ENCODE assay signal across 26 mouse cellular contexts in genomic region chr9:100654104-100654503, GRCm38 (mm10). TPM values are rescaled to one million over a fixed set of nuclear protein-coding genes. Genes with fewer than 3 reads are reported as not detected.
DNase-seq lines count a peak whose midpoint lies in the region; ATAC-seq and TF ChIP-seq lines count a peak whose summit lies in the region.
"Had no signal": no experiment of that assay in that cellular context is flagged by ENCODE, and none has a peak within 500 bp of the region (broad histone marks: within the 10 kb centered on the region; RNA-seq: fewer than 3 reads in every experiment).

No protein-coding gene starts in this region.

- 49% methylated on average over 3 of the region's 3 CpGs for WGBS in heart, embryonic 15.5 days
- WGBS in heart, embryonic 11.5 days (ENCODE audit: insufficient replicate concordance), result 84% methylated on average over 3 of the region's 3 CpGs
- 27% methylated on average over 3 of the region's 3 CpGs for WGBS in lung, postnatal 0 days
- WGBS in lung, adult 2 months, result 48% methylated on average over 3 of the region's 3 CpGs
- 79% methylated on average over 3 of the region's 3 CpGs for WGBS in hindbrain, postnatal 0 days

- peaks cover 5% of the 10 kb centered on the region; the same call in 1 of the 2 replicates for H3K4me1 ChIP-seq in heart, embryonic 15.5 days (replicated peaks)
- H3K4me1 ChIP-seq in heart, embryonic 11.5 days (ENCODE audit: control insufficient read depth, insufficient read depth, low read length), result 0 out of 2 replicates have a peak, but pooled peaks cover 3% of the 10 kb centered on the region
- peaks cover 2% of the 10 kb centered on the region; the same call in 1 of the 2 replicates for H3K4me1 ChIP-seq in lung, postnatal 0 days (ENCODE audit: insufficient read depth, low read depth, low read length)
- H3K4me1 ChIP-seq in lung, adult 2 months (ENCODE audit: control insufficient read depth, insufficient read depth, low read length), result no peaks in the 10 kb centered on the region; the same call in none of the 2 replicates
- H3K4me1 ChIP-seq in hindbrain, postnatal 0 days (ENCODE audit: insufficient read depth, low read length), result no peaks in the 10 kb centered on the region
- H3K4me1 ChIP-seq: limb, embryonic 12.5 days; midbrain, embryonic 13.5 days; neural tube, embryonic 13.5 days had no signal

- peak; percentile 56 for DNase-seq in lung, postnatal 0 days (ENCODE audit: low spot score)
- DNase-seq in lung, adult 2 months, result no peak
- peak; percentile 47 for DNase-seq in gonadal fat pad, adult 2 months (ENCODE audit: low read depth)
- DNase-seq in hindbrain, postnatal 0 days (ENCODE audit: low spot score), result no peak
- DNase-seq in adrenal gland, adult 18-20 months (ENCODE audit: low spot score in 2 of 2), result no peak
- DNase-seq: adrenal gland, adult 2 months; adrenal gland, postnatal 36 days; cerebellum, adult 2 months; cerebellum, postnatal 14 days; gastrocnemius, adult 2 months; gastrocnemius, postnatal 36 days; kidney, adult 8-10 months; kidney, postnatal 10 days; layer of hippocampus, adult 9-11 months; right cerebral cortex, postnatal 4 days; thymus, postnatal 4 days had no signal

- H3K36me3 ChIP-seq in heart, embryonic 15.5 days, result no peaks in the 10 kb centered on the region
- no peaks in the 10 kb centered on the region for H3K36me3 ChIP-seq in heart, embryonic 11.5 days (ENCODE audit: control insufficient read depth, insufficient read depth, low read length)
- no peaks in the 10 kb centered on the region for H3K36me3 ChIP-seq in lung, postnatal 0 days (ENCODE audit: insufficient read depth, low read length)
- H3K36me3 ChIP-seq in hindbrain, postnatal 0 days (ENCODE audit: insufficient read depth, low read length), result no peaks in the 10 kb centered on the region
- H3K36me3 ChIP-seq: limb, embryonic 12.5 days; liver, embryonic 15.5 days; neural tube, embryonic 13.5 days had no signal

- no peak for TF ChIP-seq CTCF in lung, postnatal 0 days (IDR thresholded peaks at IDR 0.05)
- no peak for TF ChIP-seq CTCF in lung, adult 2 months (IDR thresholded peaks at IDR 0.05; ENCODE audit: insufficient read depth, low read length)
- no peak for TF ChIP-seq CTCF in hindbrain, postnatal 0 days (IDR thresholded peaks at IDR 0.05; ENCODE audit: low read depth)

- no peak overlapping the region for H3K9ac ChIP-seq in heart, embryonic 15.5 days
- H3K9ac ChIP-seq in heart, embryonic 11.5 days (ENCODE audit: low read depth, low read length), result no peak overlapping the region
- no peak overlapping the region for H3K9ac ChIP-seq in lung, postnatal 0 days (replicated peaks; ENCODE audit: low read depth)
- no peak overlapping the region for H3K9ac ChIP-seq in hindbrain, postnatal 0 days (replicated peaks; ENCODE audit: low read length)
- H3K9ac ChIP-seq: hindbrain, embryonic 14.5 days; limb, embryonic 12.5 days; liver, embryonic 15.5 days; midbrain, embryonic 13.5 days; neural tube, embryonic 13.5 days had no signal

- TF ChIP-seq POLR2A in lung, adult 2 months (IDR thresholded peaks at IDR 0.05; ENCODE audit: borderline replicate concordance, extremely low read depth, low read depth, low read length), result no peak

- H3K4me2 ChIP-seq in heart, embryonic 15.5 days, result no peak overlapping the region
- H3K4me2 ChIP-seq in heart, embryonic 11.5 days, result no peak overlapping the region
- H3K4me2 ChIP-seq in lung, postnatal 0 days (replicated peaks; ENCODE audit: low read depth, low read length), result no peak overlapping the region
- H3K4me2 ChIP-seq in hindbrain, postnatal 0 days (ENCODE audit: low read depth, low read length), result no peak overlapping the region
- H3K4me2 ChIP-seq: hindbrain, embryonic 14.5 days; limb, embryonic 12.5 days; liver, embryonic 15.5 days; midbrain, embryonic 13.5 days; neural tube, embryonic 13.5 days had no signal

- no peaks in the 10 kb centered on the region for H3K9me3 ChIP-seq in heart, embryonic 15.5 days (replicated peaks)
- H3K9me3 ChIP-seq in heart, embryonic 11.5 days (replicated peaks; ENCODE audit: control insufficient read depth, low read length), result no peaks in the 10 kb centered on the region
- H3K9me3 ChIP-seq in lung, postnatal 0 days (ENCODE audit: low read length), result no peaks in the 10 kb centered on the region
- no peaks in the 10 kb centered on the region for H3K9me3 ChIP-seq in hindbrain, postnatal 0 days (ENCODE audit: low read length)
- H3K9me3 ChIP-seq: limb, embryonic 12.5 days; liver, embryonic 15.5 days; midbrain, embryonic 13.5 days; neural tube, embryonic 13.5 days had no signal

- no peak for TF ChIP-seq EP300 in lung, postnatal 0 days (IDR thresholded peaks at IDR 0.05)

- H3K27ac ChIP-seq in heart, embryonic 15.5 days, result peak overlapping the region; percentile 31; the same call in 1 of the 2 replicates
- no peak overlapping the region for H3K27ac ChIP-seq in heart, embryonic 11.5 days (ENCODE audit: low read depth, low read length)
- no peak overlapping the region for H3K27ac ChIP-seq in lung, postnatal 0 days (ENCODE audit: low read length)
- H3K27ac ChIP-seq in hindbrain, postnatal 0 days, result no peak overlapping the region
- H3K27ac ChIP-seq: gastrocnemius, adult 2 months; hindbrain, embryonic 14.5 days; limb, embryonic 12.5 days; liver, embryonic 15.5 days; midbrain, embryonic 13.5 days; neural tube, embryonic 13.5 days had no signal

- H3K27me3 ChIP-seq in heart, embryonic 15.5 days, result no peaks in the 10 kb centered on the region
- no peaks in the 10 kb centered on the region for H3K27me3 ChIP-seq in heart, embryonic 11.5 days (ENCODE audit: control insufficient read depth, insufficient read depth, low read length)
- no peaks in the 10 kb centered on the region for H3K27me3 ChIP-seq in lung, postnatal 0 days (replicated peaks; ENCODE audit: insufficient read depth, low read length)
- H3K27me3 ChIP-seq in hindbrain, postnatal 0 days (ENCODE audit: insufficient read depth, low read length), result no peaks in the 10 kb centered on the region
- H3K27me3 ChIP-seq: limb, embryonic 12.5 days; liver, embryonic 15.5 days; midbrain, embryonic 13.5 days; neural tube, embryonic 13.5 days had no signal

- ATAC-seq in heart, embryonic 15.5 days (replicated peaks; ENCODE audit: insufficient number of reproducible peaks, insufficient read depth, low FRiP score, low read depth), result no peak
- ATAC-seq in heart, embryonic 11.5 days (replicated peaks; ENCODE audit: insufficient number of reproducible peaks, low FRiP score, low TSS enrichment), result no peak
- ATAC-seq in lung, postnatal 0 days, result no peak
- no peak for ATAC-seq in hindbrain, postnatal 0 days
- ATAC-seq: CD4-positive, CD25-positive, alpha-beta regulatory T cell, adult 4 months; forebrain, embryonic 16.5 days; inflammation-experienced regulatory T-cells, adult 6 months; midbrain, embryonic 13.5 days had no signal

- no peak overlapping the region for H3K4me3 ChIP-seq in heart, embryonic 15.5 days
- no peak overlapping the region for H3K4me3 ChIP-seq in heart, embryonic 11.5 days (ENCODE audit: low read depth, low read length)
- H3K4me3 ChIP-seq in lung, postnatal 0 days (ENCODE audit: low read depth, low read length), result no peak overlapping the region
- no peak overlapping the region for H3K4me3 ChIP-seq in lung, adult 2 months (replicated peaks; ENCODE audit: extremely low read depth, low read depth, low read length)
- H3K4me3 ChIP-seq in hindbrain, postnatal 0 days (ENCODE audit: low read length), result no peak overlapping the region
- H3K4me3 ChIP-seq: gastrocnemius, adult 2 months; limb, embryonic 12.5 days; liver, embryonic 15.5 days; midbrain, embryonic 13.5 days; neural tube, embryonic 13.5 days had no signal

RNA-seq across cellular contexts. Expression of gene Stag1, which starts 56.5 kb away (rescaled TPM):
- 23.5 and 27.7 TPM in 2 replicates for polyA plus RNA-seq in heart, embryonic 15.5 days (2015; fragmentation: Nextera tagmentation; extraction: Ambion mirVana)
- polyA plus RNA-seq in heart, embryonic 11.5 days (2014; fragmentation: Nextera tagmentation; extraction: Ambion mirVana), result 29.7 and 35.6 TPM in 2 replicates
- polyA plus RNA-seq in lung, postnatal 0 days (2015; fragmentation: Nextera tagmentation; extraction: Ambion mirVana), result 38.1 and 40.1 TPM in 2 replicates
- 3.0 and 4.2 TPM in 2 replicates for polyA plus RNA-seq in lung, adult 2 months (2012; rRNA removed)
- polyA plus RNA-seq in gonadal fat pad, adult 2 months (2012; rRNA removed), result 6.7 and 8.5 TPM in 2 replicates
- 26.1 and 34.1 TPM in 2 replicates for total RNA-seq in hindbrain, postnatal 0 days (2014; rRNA removed)
- polyA plus RNA-seq in hindbrain, postnatal 0 days (2015; fragmentation: Nextera tagmentation; extraction: Ambion mirVana), result 33.9 and 38.2 TPM in 2 replicates
- 10 to 100 TPM; 31.4 to 33.8 TPM for total RNA-seq in adrenal gland, adult 18-20 months (2021)

Comparison
In these comparisons a context has a peak if more than half of its experiments do, and no peak if none do; other contexts are left out.
1. DNase-seq: peak in lung, postnatal 0 days (single experiment) and gonadal fat pad, adult 2 months (single experiment); none in lung, adult 2 months (single experiment), hindbrain, postnatal 0 days (single experiment) and adrenal gland, adult 18-20 months (0 of 2).